Mouse (Mus musculus) gastrocnemius, postnatal 4 days (tissue): ENCODE measurements around the gene Rnf43. TPM values are rescaled to one million over a fixed set of nuclear protein-coding genes. Genes with fewer than 3 reads are reported as not detected.

Experiments used
- DNase-seq, 2 experiments: peaks; one replicate each; pipeline ENCODE4 v3.0.0; 2021 to 2022; ENCODE audit warnings: low spot score in 2 of 2, mixed read lengths in 2 of 2
- total RNA-seq, 2 experiments: library from RNA; stranded (reverse); gene quantifications; 2 replicates each; pipeline ENCODE4 v1.2.3; 2021

Gene Rnf43
- total RNA-seq, 2 experiments from 2014 or later, result 0.17 to 0.29 TPM

DNA sequence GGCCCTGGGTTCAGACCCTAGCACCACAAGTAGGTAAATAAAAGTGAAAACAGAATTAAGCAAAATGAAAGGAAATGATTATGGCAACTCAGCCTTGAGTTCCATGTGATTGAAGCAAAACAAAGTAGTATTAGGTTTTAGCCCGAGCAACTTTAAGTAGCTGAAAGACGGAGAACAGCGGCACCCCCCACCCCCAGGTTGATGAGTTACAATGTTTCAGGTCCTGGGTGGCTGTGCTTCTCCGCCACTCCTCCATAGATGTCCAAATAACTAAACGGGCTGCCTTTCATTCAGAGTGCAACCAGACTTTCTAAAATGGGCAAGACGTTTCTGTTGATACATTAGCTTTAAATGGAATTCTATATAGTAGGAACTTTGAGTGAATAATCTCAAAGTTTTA is 13.1 kb downstream of the Rnf43 start:
- DNase-seq, result no peak

DNA sequence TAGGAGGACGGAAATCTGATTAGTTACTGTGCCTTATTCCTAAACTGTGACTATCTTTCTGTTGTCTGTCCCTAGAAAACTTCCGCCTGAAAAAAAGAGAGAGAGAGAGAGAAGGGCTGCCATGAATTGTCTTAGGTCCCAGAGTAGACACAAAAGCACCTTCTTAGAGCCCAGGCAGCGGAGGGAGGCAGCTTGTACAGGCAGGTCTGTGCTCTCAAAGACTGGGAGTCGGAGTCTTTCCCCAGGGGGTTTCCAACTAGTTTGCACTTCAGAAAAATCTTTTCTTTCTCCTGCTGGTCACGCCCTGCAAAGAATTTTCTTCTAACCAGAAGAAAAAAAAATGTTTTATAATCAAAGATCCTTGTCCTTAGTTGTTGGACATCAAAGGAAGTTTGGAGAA is 15.2 kb downstream of the Rnf43 start:
- no peak for DNase-seq

DNA sequence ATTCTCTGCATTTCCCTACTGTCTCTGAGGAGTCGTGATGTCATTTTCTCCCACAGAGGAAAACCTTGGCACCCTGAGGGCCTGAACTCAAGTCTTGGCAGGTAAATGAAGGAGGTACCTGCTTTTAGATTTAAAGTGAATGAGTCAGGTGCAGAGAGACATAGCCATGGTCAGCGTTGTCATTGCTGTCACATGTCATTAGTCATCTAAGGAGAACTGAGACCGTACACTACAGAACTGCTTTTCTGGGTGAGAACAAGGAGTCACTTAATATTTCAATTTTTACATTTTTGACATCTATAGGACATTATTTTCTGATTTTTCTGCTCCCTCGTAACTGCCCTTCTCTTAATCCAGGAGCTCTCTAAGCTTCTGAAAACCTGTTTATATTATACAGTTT is 16.0 kb downstream of the Rnf43 start:
- no peak for DNase-seq

DNA sequence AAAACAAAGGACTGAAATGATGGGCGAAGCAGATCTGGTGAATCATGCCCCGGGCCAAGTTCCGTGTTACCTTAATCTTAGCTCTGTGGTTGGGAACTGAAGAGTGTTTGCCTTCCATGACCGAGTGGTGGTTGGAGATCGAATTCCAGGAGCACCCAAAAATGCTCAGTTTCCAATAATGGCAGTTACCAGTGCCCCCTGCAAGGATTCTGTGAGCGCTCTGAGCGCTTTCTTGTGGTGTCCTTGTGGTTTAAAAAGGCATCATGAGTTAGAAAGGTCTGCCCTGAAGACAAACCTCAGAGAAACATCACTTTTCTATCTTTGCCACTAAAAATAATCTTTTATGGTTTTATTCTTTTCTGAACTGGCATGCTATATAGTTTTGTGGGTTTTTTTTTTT is 16.5 kb downstream of the Rnf43 start:
- no peak for DNase-seq

DNA sequence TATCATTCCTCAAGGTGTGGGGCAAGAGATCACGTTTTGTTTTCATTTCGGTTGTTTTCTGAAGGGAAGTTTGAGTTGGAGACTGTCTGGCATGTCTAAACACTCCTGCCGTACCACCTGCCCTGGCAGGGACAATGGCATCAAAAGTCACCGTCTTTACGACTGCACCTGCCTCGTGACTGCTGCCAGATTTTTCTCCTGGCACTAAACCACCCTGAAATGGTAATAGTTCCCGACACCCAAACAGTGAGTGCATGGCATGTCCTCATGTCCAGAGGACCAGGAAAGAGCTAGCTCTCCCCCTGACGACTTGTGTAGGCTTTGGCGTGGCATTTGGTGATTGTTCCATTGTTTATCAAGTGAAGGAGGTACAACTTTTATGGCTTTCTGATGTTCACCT is 18.3 kb downstream of the Rnf43 start:
- DNase-seq, result no peak

DNA sequence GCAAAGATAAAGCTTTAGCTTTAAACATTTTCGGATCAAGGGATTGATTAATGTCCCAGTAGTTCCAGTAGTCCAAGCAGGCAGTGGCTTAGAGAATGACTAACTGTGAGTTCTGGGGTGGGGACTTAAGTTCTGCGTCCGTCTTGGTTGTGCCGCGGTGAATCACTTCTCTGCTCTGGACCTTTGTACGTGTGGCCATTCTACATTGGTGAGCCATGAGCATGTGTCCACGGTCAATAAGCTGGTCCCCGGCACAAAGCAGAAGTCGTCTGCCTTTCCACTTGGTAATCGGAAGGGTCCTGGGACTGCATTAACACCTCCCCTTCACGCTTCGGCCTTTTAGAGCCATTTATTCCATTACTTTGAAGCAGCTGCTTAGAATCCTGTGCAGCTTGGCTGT is 19.6 kb downstream of the Rnf43 start:
- DNase-seq, result no peak

DNA sequence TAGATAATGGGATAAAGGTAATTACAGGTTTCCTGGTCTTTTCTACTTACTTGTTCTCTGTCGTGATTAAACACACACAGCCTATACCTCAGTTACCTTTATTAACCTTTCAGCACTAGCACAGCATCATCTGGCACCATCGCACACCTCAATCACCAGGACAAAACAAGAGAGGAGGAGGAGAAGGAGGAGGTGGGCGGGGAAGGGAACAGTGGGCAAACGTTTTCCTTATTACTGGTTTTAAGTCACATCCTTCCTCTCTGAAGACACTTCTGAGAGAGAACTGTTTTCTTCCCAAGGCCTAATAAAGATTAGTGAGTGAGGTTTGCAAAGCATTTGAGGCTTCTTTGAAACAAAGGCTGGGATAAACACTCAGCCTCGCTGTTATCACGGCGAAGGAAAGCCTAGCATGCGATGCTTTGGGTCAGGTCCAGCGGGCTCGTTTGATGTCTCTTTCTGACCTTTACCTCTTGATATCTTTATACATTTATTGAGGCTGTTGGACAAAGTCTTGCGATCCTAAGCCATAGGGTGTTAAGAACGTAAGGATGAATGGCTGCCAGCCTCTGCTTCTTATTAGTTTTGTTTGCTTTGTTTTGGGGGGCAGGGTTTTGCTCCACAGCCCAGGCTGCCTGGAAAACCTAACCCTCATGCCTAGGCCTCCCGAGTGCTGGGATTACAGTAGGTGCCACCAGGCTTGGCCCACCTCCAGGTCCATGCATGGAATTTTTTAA is 20.5 kb downstream of the Rnf43 start:
- DNase-seq, result no peak

DNA sequence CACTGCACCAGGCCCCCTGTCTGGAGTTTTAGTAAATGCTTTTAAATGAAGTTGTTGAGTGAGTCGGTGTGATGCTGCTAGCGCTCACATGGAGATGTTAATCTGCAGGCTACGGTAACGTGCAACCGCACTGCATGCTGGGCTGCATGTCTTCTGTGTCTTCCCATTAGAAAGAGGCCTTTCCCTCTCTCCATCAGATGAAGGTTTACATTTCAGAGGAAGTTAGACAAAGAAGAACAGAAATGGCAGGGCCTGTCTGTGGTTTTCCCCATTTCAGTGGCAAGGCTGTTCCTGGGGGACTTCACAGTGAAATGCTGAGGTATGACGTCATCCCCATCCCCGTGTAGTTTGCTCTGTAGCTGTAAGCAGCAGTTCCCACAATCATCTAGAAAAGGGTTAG is 23.9 kb downstream of the Rnf43 start:
- no peak for DNase-seq

DNA sequence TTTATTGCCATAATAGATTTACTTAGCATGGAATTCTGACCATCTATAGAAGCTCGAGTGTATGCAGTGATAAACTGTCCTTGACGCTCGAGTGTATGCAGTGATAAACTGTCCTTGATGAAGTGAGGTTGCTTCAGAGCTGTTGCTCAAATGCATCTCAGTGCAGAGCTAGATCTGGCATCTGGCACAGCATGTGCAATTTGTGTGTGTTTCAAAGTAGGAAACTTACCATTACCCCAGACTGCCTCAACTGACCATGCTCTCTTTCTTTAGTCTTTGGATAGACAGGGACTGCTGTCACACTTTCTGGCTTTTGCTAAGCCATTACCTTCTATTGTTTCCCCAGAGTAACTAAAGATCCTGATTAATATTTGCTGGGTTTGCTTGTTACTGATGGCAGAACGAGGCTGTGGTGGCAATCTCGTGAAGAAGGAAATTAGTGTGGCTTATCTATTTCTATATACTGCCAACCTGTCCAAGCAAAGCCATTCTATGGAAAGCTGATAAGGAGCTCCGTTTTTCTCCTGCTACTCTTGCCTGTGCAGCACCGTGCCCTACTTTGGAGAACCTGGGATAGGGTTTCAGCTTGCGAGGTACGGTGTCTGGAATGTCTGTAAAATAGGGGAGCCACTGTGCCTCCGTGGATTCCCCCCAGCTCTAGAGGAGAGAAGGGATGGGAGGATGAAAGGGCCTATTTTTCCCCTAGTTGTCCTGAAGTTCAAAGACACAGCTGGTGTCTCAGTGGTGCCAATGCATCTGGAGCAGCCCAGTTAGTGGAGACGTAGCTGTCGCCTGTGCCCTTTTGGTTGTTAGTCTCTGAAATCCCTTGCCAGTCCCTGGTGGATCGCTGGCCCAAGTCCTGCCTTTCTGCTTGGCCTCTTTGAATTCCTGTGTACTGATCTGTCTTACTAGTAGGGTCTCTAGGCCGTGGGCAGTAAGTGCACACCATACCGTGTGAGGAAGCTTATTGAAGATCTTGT is 25.0 kb downstream of the Rnf43 start:
- DNase-seq, result no peak

DNA sequence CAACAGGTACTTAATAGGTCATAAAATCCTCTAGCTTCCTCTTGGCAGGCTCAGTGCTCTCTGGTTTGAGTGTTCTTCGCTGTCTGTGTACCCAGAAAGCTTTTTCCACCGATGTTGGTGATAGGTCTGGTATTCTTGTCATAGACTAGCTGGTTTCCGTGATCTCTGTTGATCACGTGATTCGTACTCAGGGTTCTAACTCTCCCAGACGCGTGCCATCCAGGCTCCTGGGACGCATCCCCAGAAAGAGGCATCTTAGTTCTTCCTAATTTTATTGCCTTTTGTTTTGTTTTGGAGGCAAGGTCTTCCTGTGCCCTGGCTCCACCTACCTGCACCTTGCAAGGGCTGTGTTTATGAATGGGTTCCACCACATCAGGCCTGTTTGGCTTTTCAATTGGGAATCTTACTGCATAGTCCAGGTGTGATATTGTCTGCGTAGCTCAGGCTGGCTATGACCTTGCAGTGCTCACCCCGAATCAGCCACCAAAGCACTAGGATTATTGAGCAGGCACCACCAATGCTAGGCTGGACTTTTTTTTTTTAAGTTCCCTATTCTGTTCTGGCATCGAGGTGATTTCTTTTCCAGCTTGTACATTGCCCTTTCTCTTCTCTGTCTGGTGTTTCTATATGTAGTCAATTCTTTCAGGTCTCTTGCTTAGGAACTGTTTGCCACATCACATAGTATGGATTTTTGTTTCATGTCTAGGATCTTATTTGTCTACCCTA is 26.1 kb downstream of the Rnf43 start:
- DNase-seq, result no peak

DNA sequence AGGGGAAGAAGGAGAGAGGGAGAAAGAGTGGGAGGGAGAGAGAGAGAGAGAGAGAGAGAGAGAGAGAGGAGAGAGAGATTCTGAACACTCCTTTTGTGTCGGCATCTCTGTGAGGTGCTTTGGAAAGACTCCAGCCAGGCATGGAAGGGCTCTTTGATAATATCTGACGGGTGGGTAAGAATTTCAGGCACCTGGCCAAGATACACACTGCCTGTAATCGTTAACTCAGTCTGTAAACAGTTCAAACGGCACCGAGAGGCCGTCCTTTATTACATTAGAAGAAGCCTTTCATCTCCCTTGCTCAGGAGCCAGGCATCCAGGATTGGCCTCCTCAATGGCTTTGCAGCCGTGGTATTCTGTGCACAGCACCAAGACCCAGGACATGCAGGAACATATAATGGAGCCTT is 26.9 kb downstream of the Rnf43 start:
- DNase-seq, result no peak

DNA sequence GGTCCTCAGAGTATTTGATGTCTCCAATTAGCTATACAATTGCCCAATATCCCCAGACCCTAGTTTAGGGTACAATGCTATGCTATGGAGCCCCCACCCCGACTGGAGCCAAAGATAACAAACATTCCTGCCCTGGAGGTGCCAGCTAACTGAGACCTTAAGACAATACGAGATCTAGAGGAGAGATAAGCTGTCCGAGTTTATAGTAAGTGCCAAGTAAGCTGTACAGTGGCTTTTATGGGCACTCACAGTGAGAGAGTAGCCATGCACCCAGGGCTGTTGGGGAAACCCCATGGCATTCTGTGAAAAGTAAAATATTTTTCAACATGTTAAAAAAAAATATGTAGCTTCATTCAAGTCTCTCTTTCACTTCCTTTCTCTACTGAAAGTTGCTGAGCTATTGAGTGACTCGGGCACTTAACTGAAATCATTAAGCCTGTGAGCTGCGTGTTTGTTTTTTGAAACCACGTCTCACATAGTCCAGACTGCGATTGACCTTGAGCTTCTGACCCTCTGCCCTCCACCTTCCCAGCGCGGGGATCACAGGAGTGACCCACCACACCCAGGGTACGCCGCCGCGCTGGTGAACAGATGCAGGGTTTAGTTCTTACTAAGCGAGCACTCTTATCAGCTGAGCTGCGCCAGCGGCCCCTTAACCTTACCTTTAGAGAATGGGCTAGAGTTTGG is 27.7 kb downstream of the Rnf43 start:
- DNase-seq, result no peak

DNA sequence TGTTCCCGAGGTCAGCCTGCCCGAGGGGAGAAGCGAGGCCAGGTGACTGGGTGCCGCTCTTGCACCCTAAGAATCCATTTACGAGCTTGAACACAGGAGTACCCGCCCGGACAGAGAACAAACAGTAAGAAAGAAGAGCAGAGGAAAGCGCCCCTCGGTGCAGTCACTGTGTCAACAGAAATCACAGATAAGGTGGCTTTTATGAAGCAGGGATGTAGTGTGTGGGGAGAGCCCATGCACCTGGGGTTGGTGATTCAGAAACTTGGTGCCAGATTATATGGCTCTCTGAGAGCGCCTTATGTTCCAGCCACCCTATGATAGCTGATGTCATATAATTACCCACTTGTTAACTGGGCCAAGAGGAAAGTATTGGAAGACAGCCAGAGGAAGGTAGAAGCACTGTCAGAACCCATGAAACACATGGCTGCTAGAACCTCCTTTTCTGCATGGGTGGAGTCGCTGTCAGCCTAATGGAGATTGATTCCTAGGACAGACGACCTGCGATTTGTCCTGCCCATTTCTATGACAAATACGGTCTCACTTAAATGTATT is 34.7 kb downstream of the Rnf43 start:
- DNase-seq, result no peak

DNA sequence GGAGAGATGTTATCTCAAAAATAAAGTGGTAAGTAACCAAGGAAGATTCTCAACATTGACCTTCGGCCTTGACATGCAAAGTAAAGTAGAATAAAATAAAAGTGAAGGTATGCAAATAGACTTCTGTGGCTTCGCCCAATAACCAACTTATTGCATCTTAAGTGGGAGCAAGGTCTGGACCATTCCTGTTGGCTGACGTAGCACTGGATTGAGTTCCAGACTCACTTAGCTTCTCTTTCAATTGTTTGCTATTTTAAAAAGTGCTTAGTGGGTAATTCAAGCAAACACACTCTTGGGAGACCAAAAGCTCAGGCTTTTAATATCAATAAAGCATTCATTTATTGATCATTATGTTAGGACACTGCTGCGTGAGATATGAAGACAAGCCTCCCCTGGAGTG is 35.6 kb downstream of the Rnf43 start:
- no peak for DNase-seq

DNA sequence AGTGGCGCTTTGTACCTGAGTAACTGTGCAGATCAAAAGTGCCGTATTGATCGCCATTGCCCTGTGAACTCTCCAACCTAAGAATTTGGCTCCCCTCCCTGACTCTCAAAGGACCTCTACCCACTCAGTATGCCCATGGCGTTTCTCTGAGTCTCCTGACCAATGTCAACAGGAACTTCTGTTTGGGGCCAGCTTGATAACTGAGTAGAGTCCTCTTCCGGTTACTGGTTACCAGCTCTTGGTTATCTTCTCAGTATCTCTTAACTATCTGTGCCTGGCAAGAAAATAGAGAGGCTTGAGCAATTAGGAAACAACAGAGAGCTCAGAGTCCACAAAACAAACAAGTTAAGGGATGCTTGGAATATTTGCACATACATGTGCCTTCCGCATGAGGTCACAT is 38.6 kb downstream of the Rnf43 start:
- no peak for DNase-seq

DNA sequence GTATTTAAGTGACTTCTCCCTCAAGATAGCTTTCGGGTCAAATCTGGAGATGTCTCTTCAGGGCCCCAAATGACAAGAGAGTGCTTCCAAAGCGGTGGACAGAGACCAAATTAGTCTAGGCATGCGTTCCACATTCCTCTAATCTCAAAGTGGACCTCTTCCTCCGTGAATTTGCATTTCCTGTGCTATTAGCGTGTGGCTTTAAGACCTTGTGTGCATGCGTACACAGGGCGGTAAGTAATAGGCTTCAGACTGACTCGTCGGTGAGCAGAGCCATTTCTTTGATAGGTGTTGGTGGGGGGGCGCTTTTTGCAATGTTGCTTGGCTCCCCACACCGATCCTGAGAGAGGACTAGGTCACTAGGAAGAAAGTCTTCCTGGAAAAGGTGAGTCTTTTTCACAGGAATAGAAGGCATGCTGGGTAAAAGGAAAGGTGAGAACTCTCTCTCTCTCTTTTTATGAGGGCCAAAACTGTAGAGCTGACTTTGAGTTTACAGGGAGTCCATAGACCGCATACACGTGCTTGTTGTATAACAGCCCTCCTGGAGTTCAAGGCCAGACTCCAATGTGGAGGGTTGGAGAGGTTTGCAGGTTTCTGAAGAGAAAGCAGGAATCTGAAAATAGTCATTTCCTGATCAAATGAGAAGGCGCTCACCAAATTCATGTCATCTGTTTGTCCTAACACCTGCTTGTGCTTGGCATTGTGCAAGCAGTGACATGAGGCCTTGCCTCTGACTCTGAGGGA is 39.5 kb downstream of the Rnf43 start:
- no peak for DNase-seq

DNA sequence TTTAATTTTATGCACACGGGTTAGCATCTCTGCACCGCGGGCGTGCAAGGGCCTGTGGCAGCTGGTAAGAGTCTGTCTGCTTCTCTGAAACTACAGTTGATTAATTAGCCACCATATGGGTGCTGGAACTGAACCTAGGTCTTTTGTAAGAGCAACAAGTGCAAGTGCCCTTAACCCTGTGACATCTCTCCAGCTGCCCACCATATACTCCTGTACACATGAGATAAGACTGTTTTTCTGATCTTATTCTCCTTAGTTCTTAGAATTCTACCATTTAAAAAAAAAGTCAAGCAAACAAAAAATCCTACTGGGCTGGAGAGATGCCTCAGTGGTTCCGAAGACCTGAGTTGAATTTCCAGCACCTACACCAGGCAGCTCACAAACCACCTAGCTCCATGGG is 41.1 kb downstream of the Rnf43 start:
- DNase-seq, result no peak

DNA sequence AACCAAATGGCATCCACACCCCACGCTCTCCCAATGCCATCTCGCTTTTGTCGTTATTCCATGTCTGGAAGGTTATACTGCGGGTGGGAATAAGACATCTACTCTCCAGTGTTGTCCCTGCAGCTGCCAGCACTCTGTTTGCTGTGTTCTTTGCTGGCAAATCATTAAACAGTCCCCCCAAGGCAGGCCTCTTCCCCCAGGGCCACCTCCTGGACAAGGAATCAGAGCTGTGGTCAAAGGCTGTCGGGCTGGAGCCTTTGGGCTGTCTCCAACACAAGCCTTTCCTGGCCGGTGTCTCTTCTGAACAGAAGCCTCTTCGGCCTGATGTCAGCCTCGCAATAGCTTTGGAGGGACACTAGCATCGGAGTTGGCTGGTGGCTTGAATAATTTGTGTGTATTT is 41.8 kb downstream of the Rnf43 start:
- DNase-seq, result no peak

DNA sequence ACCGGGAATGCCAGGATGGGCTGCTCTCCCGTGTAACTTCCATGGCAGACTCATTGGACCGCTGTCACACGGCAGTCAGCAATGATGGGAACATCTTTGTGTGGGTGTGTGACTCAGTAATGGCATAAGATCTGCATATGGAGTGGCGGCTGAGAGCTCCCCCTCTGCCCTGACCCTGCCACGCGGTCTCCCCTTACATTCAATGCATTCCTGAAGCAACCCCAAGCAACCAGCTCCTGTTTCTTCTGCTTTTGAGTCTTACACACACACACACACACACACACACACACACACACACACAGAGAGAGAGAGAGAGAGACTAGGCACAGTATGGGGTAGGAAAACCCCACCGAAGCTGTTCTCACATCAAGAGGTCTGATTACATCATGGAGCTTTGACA is 45.0 kb downstream of the Rnf43 start:
- DNase-seq, result no peak

DNA sequence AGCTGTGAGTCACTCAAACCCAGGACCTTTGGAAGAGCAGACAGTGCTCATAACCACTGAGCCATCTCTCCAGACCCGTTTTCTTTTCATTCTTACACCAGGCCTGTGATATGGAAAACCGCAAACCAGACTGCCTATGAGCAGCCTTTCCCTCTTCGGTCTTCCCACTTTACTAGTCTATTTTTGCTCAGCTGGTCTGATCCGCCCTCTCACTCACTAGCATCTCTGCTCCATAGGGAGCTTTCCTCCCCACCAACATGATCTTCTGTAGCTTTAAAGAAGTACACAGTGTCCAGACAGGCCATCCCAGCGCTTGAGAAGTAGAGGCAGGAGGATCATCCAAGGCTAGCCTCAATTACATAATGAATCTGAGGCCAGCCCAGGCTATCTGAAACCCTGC is 46.5 kb downstream of the Rnf43 start:
- no peak for DNase-seq
